Mouse (Mus musculus) layer of hippocampus, postnatal 36 days (tissue): ENCODE measurements at regions not wholly inside any gene's neighbourhood (a gene's known extent, or its start where the extent isn't known, plus 50 kb on each side); places are given as distances from the start of the nearest gene placed in this dataset.

Experiments used
- DNase-seq, 2 experiments: peaks; one replicate each; pipeline ENCODE4 v3.0.0; 2022

GRCm38 (mm10) chr8:8044296-8044695, 616.7 kb downstream of the Efnb2 start:
- DNase-seq = no peak

GRCm38 (mm10) chr8:8037929-8038328, 623.1 kb downstream of the Efnb2 start:
- DNase-seq = no peak

- DNase-seq = no peak
Observed at GRCm38 (mm10) chr8:8011151-8011550, 649.9 kb downstream of the Efnb2 start.

- DNase-seq = no peak
Observed at GRCm38 (mm10) chr8:7994905-7995304, 666.1 kb downstream of the Efnb2 start.

GRCm38 (mm10) chr8:7988820-7989219, 672.2 kb downstream of the Efnb2 start:
- DNase-seq = no peak

- DNase-seq = no peak
Observed at GRCm38 (mm10) chr8:7977020-7977419, 684.0 kb downstream of the Efnb2 start.

GRCm38 (mm10) chr8:7973791-7974190, 687.3 kb downstream of the Efnb2 start:
- DNase-seq = no peak

- DNase-seq = no peak
Observed at GRCm38 (mm10) chr8:7964276-7964675, 696.8 kb downstream of the Efnb2 start.

- DNase-seq = peak; percentile 5 to 9
Observed at GRCm38 (mm10) chr8:7956745-7957144, 704.3 kb downstream of the Efnb2 start.

- no peak for DNase-seq
Observed at GRCm38 (mm10) chr8:7954851-7955250, 706.2 kb downstream of the Efnb2 start.

GRCm38 (mm10) chr8:7945966-7946775, 714.9 kb downstream of the Efnb2 start:
- no peak for DNase-seq

- no peak for DNase-seq
Observed at GRCm38 (mm10) chr8:7936596-7936995, 724.4 kb downstream of the Efnb2 start.

GRCm38 (mm10) chr8:7919416-7919815, 741.6 kb downstream of the Efnb2 start:
- DNase-seq = no peak

- no peak for DNase-seq
Observed at GRCm38 (mm10) chr8:7894338-7894737, 766.7 kb downstream of the Efnb2 start.

- no peak for DNase-seq
Observed at GRCm38 (mm10) chr8:7853169-7853568, 807.9 kb downstream of the Efnb2 start.

- DNase-seq = no peak
Observed at GRCm38 (mm10) chr8:7850573-7850972, 810.5 kb downstream of the Efnb2 start.

GRCm38 (mm10) chr8:7831948-7832347, 829.1 kb downstream of the Efnb2 start:
- no peak for DNase-seq

GRCm38 (mm10) chr8:7827811-7828210, 833.2 kb downstream of the Efnb2 start:
- DNase-seq = no peak

GRCm38 (mm10) chr8:7808395-7808794, 852.6 kb downstream of the Efnb2 start:
- DNase-seq = no peak

GRCm38 (mm10) chr8:7799221-7799620, 861.8 kb downstream of the Efnb2 start:
- no peak for DNase-seq

GRCm38 (mm10) chr8:7796156-7796555, 864.9 kb downstream of the Efnb2 start:
- DNase-seq = no peak

GRCm38 (mm10) chr8:7763820-7764219, 897.2 kb downstream of the Efnb2 start:
- no peak for DNase-seq

- DNase-seq = no peak
Observed at GRCm38 (mm10) chr8:7760987-7761386, 900.1 kb downstream of the Efnb2 start.

- DNase-seq = peak in 1 of 2 experiments; percentile 3
Observed at GRCm38 (mm10) chr8:7732726-7733125, 928.3 kb downstream of the Efnb2 start.

GRCm38 (mm10) chr8:7721880-7722279, 939.2 kb downstream of the Efnb2 start:
- no peak for DNase-seq
